ENCODE assay signal across 24 mouse cellular contexts in genomic region chr7:99088576-99089346, GRCm38 (mm10). TPM values are rescaled to one million over a fixed set of nuclear protein-coding genes. Genes with fewer than 3 reads are reported as not detected.
A peak's percentile ranks its signal among the peaks of the same experiment; 100 is the strongest.
DNase-seq lines count a peak whose midpoint lies in the region; ATAC-seq and TF ChIP-seq lines count a peak whose summit lies in the region.
"Had no signal": no experiment of that assay in that cellular context is flagged by ENCODE, and none has a peak within 500 bp of the region (broad histone marks: within the 10 kb centered on the region; RNA-seq: fewer than 3 reads in every experiment).

No protein-coding gene starts in this region.

- no peaks in the 10 kb centered on the region for H3K9me3 ChIP-seq in liver, embryonic 12.5 days (replicated peaks)
- H3K9me3 ChIP-seq: embryonic facial prominence, embryonic 13.5 days; forebrain, embryonic 12.5 days; forebrain, embryonic 15.5 days; heart, embryonic 12.5 days; heart, embryonic 15.5 days had no signal

- ATAC-seq in megakaryocyte progenitor cell, adult 5-6 weeks (replicated peaks; ENCODE audit: poor library complexity) = peak; percentile 54
- no peak for ATAC-seq in liver, embryonic 12.5 days
- ATAC-seq: activated CD4-positive, CD25-positive, alpha-beta regulatory T cell, adult 4 months; forebrain, embryonic 15.5 days; hindbrain, postnatal 0 days; inflammation-experienced regulatory T-cells, adult 6 months had no signal

- 58% methylated on average over 10 of the region's 10 CpGs for whole genome bisulfite sequencing in bone marrow, adult 2 months
- 80% methylated on average over 10 of the region's 10 CpGs for WGBS in liver, embryonic 12.5 days (ENCODE audit: insufficient replicate concordance)

- no peak for TF ChIP-seq CTCF in bone marrow, adult 2 months (IDR thresholded peaks at IDR 0.05; ENCODE audit: control insufficient read depth, insufficient read depth, low read length)

- H3K9ac ChIP-seq in liver, embryonic 12.5 days = no peak overlapping the region
- H3K9ac ChIP-seq: embryonic facial prominence, embryonic 13.5 days; forebrain, embryonic 12.5 days; forebrain, embryonic 15.5 days; heart, embryonic 12.5 days; heart, embryonic 15.5 days; hindbrain, embryonic 14.5 days had no signal

- H3K27ac ChIP-seq in bone marrow, adult 2 months (ENCODE audit: control insufficient read depth, insufficient read depth, low read depth, low read length, poor library complexity) = 0 out of 2 replicates have a peak overlapping the region, but pooled peaks have one; percentile 15
- H3K27ac ChIP-seq in liver, embryonic 12.5 days = no peak overlapping the region
- H3K27ac ChIP-seq: embryonic facial prominence, embryonic 13.5 days; forebrain, embryonic 12.5 days; forebrain, embryonic 15.5 days; heart, embryonic 15.5 days; hindbrain, embryonic 14.5 days; hindbrain, postnatal 0 days had no signal

- peaks cover 2% of the 10 kb centered on the region; the same call in 1 of the 2 replicates for H3K4me1 ChIP-seq in bone marrow, adult 2 months (ENCODE audit: control insufficient read depth, insufficient read depth, low read length)
- 0 out of 2 replicates have a peak, but pooled peaks cover 6% of the 10 kb centered on the region for H3K4me1 ChIP-seq in liver, embryonic 12.5 days
- H3K4me1 ChIP-seq: forebrain, embryonic 15.5 days had no signal

- no peak overlapping the region for H3K4me2 ChIP-seq in liver, embryonic 12.5 days
- H3K4me2 ChIP-seq: embryonic facial prominence, embryonic 13.5 days; forebrain, embryonic 12.5 days; forebrain, embryonic 15.5 days; heart, embryonic 12.5 days; heart, embryonic 15.5 days; hindbrain, embryonic 14.5 days had no signal

- H3K4me3 ChIP-seq in bone marrow, adult 2 months (replicated peaks; ENCODE audit: control insufficient read depth, low read depth, low read length) = no peak overlapping the region
- no peak overlapping the region for H3K4me3 ChIP-seq in liver, embryonic 12.5 days
- H3K4me3 ChIP-seq: embryonic facial prominence, embryonic 13.5 days; erythroblast, embryonic 14.5 days; forebrain, embryonic 12.5 days; forebrain, embryonic 15.5 days; heart, embryonic 12.5 days; heart, embryonic 15.5 days had no signal

- H3K27me3 ChIP-seq in liver, embryonic 12.5 days (replicated peaks) = no peaks in the 10 kb centered on the region
- H3K27me3 ChIP-seq: embryonic facial prominence, embryonic 13.5 days; forebrain, embryonic 12.5 days; forebrain, embryonic 15.5 days; heart, embryonic 12.5 days; heart, embryonic 15.5 days had no signal

- no peak for TF ChIP-seq POLR2A in bone marrow, adult 2 months (IDR thresholded peaks at IDR 0.05; ENCODE audit: borderline replicate concordance, control insufficient read depth, low read depth, low read length)

- H3K36me3 ChIP-seq in liver, embryonic 12.5 days = peaks cover 27% of the 10 kb centered on the region
- H3K36me3 ChIP-seq: forebrain, embryonic 15.5 days had no signal

- peak; percentile 24 for DNase-seq in 3T3-L1 (ENCODE audit: low read depth, low spot score)
- no peak for DNase-seq in lung, postnatal 4 days
- no peak for DNase-seq in frontal cortex, adult 2 months (ENCODE audit: extremely low spot score in 1 of 2, low spot score in 1 of 2)
- DNase-seq: adrenal gland, adult 8-10 months; adrenal gland, postnatal 25 days; cerebellum, adult 9-11 months; gastrocnemius, postnatal 10 days; gastrocnemius, postnatal 36 days; heart, adult 18-20 months; heart, postnatal 10 days; heart, postnatal 4 days had no signal

RNA-seq across cellular contexts. Expression of gene Uvrag, which starts 52.2 kb away (rescaled TPM):
- polyA plus RNA-seq in bone marrow, adult 2 months (2011; ENCODE audit: insufficient read depth, insufficient read length, low replicate concordance, missing spikeins) = 10.5 and 38.2 TPM in 2 replicates
- 22.6 and 24.6 TPM in 2 replicates for total RNA-seq in megakaryocyte progenitor cell, adult 5-6 weeks (2015)
- total RNA-seq in megakaryocyte progenitor cell, adult 5-6 weeks (2017) = 33.9 TPM in 2 replicates
- polyA plus RNA-seq in liver, embryonic 12.5 days (2016; fragmentation: Nextera tagmentation; extraction: Ambion mirVana) = 13.5 and 15.1 TPM in 2 replicates
- polyA plus RNA-seq in frontal cortex, adult 2 months (2012; rRNA removed) = 15.6 and 16.8 TPM in 2 replicates
